Mouse (Mus musculus): ENCODE data around the gene Dnajc16.
"Not testable (repeated sequence)": the region's sequence is repeated elsewhere in the genome, so short reads cannot be mapped to it uniquely, and the experiment has no call there.

Dnajc16 gene

DNA sequence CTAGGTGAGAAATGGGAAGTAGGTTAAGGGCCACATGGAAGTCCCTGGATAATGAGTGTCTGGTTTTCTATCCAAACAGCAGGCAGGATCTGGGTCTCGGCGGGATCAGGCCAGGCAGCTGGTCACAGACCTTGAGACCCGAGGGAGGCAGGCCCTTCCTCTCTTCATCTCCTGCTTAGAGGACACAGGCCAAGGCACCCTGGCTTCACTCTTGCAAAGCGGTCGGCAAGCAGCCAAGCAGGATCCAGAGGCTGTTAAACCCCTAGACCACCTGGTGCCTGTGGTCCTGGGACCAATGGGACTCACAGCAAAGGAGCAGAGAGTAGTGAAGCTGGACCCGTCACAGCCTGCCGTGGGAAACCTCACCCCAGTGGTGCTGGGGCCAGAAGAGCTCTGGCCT, 5.6 kb upstream of the Dnajc16 start:
- in situ Hi-C loops (cut with MboI, MseI) = no loop called here

DNA sequence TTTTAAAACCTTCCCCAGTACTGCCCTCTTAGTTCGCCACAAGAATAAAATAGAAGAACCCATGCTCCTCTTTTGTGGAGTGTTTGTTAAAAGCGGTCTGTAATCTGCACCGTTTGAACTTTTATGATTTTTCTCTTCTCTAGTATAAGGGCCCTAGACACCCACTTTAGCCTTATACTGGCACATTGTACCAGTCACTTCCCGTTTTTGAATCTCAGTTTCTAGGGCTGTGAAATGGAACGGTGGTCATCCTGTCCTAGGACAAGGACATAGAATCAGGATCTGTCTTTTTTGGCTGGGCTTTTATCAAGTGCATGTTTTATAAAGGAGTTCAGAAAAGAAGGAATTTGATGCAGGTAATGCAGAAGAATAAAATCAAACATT, 3.4 kb upstream of the Dnajc16 start:
- in situ Hi-C loops (cut with MboI, MseI) = no loop called here

DNA sequence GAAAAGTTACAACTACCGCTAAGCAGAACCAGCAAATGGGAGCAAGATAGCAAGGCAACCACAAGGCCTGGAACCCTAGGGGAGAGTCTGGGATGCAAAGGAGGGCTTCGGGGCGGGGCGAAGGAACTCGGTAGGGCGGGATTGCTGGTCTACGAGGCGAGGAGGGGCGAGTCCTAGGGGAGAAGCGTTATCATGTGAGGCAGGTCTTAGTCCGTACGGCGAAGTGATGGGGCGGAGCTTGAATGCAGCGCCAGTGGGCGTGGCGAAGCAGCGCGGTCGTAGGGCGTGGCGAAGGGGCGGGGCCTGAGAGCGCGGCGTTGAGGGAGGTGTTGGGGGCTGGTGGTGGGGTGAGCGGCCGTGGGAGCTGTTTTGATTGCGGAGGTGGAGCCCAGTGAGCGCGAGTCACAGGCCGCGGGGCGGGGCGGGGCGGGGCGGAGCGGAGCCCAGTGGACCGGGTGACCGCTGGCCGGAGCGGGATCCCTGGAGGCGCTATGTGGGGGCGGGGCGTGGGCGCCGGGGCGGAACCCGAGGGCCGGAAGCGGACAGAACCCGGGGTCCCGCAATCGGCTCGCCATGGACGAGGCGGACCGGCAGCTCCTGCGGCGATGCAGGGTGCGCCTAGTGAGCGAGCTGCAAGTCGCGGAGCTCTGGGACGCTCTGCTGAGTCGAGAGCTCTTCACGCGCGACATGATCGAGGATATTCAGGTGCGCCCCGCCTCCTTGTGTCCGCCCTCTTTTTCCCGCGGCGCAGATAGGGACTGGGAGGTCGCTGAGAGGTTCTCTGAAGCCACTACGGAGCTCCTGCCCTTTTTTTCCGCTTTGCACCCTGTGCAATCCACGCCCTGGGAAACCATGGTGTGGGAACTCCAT, 2.8 kb upstream of the Dnajc16 start, which contains the start of gene Casp9:
Gene Casp9 (plus strand): TSS at position 331 of the 870 bp plus-strand sequence.
- in situ Hi-C loops (cut with MboI, MseI) = no loop called here

DNA sequence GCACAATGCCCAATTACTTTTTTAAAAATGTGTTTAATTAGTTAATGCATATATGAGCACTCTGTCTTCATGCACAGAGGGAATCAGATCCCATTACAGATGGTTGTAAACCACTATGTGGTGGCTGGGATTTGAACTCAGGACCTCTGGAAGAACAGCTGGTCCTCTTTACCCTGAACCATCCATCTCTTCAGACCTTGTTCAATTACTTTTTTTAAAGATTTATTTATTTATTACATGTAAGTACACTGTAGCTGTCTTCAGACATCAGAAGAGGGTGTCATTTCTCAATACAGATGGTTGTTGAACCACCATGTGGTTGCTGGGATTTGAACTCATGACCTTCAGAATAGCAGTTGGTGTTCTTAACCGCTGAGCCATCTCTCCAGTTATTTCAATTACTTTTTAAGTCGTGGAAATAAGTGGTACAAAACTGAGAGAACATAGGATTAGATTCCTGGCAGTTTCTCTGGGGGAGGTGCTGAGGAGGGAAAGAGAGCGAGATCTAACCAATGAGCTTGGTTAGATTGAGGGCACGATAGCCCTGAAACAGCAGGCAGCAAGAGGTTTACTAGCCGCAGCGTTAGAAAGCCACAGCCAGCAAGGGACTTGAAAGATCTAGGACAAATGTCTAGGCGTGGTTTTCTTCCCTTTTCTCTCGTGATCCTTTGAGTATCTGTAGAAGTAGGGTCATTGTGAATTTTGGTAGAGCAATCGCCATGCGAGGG, 2.0 kb upstream of the Dnajc16 start:
- in situ Hi-C loops (cut with MboI, MseI) = no loop called here

DNA sequence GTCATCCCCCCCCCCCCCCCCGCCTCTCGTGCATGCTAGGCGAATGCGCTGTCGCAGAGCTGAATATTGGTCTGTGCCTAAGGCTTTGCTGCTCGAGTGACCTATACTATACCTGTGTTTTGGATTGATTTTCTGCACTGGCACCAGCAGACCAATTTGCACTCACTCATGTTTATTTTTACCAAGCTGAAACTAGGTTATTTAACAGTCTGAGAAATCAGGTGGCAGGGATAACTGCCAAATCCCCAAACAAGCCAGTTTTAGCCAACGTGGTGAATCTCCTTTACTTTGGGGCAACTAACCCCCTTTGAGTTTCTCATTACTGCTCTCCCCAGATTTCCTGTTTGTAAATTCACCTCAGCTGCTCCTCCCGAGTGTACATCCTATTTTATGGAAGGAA, 1.2 kb upstream of the Dnajc16 start:
- in situ Hi-C loops (cut with MboI, MseI) = no loop called here

DNA sequence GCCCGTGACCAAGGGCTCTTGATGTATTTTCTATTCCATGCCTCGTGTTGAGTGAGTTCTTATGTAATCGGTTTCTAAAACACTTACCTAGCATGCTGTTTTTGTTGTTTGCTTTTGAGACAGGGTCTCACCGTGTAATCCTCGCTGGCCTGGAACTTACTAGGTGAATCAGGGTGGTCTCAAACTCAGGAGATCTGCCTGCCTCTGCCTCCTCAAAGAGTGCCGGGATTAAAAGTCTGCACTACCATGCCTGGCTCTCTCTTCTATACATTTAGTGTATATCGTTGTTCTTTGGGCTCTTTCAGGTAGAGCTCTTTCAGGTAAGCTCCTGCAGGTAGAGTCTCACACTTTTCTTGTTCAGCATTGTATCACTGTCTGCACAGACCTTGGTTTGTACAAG, 755 bp upstream of the Dnajc16 start:
- in situ Hi-C loops (cut with MboI, MseI) = no loop called here

DNA sequence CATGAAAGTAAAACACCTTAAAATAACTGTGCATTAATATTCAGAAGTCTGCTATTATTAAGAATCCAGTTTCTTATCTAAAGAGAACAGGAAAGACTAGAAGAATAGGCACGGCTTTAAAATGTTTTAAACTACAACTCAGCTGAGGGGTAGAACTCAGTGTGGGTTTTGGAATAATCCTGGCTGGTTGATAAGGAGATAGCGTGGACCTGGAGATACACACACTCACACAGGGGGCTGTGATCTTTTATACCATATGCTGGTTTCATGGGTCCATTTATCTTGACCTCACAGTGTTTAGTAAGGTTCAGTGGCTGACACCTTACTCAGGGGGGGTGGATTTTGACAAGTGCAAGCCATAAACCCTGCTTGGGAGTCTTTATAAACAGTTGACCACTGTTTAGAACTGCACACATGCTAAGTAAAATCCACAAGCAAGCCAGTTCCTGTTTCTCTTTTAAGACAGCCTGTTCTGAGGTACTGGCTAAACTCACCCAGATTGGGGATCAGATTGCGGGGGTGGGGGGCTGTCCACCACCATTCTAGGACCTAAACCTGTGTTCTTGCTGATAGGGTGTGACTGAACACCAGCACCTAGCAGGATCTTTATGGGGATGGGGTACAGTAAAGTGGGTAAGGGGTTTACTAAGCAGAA, 1.0 kb downstream of the Dnajc16 start:
- in situ Hi-C loops (cut with MboI, MseI) = no loop called here

DNA sequence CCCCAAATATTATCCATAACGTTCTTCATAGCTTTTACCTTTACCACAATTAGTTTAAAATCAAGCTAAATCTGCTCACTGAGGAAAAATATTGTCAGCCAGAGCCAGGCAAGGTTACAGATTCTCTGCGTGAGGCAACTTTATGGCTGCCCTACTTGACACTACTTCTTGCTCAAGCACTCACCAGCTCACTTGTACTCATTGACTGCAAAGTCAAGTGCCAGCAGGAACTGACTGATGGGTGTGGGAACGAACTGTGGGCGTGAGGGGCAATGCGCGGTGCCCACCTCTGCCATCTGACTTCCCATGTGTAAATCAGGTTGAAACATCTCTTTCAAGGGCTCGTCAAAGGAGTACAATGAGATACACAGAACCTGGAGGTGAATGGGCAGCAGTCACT, 3.3 kb downstream of the Dnajc16 start:
- in situ Hi-C loops (cut with MboI, MseI) = no loop called here

DNA sequence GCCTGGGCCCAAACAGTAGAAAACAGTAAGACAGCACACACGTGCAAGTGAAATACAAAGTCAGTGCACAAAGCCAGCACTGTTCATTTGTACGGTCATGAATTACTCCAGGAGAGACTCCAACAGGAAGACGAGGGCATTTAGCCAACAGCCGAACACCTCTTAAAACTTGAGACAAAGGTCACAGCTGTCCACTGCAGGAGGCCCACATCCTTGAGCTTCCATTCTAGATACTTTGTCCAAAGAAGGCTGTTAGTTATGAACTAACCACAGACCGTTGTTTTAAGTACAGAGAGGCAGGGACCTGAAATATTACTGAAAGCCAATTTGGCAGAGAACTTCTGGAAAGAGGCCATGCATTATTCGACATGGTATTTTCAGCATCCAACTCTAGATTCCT, 3.7 kb downstream of the Dnajc16 start:
- in situ Hi-C loops (cut with MboI, MseI) = no loop called here

DNA sequence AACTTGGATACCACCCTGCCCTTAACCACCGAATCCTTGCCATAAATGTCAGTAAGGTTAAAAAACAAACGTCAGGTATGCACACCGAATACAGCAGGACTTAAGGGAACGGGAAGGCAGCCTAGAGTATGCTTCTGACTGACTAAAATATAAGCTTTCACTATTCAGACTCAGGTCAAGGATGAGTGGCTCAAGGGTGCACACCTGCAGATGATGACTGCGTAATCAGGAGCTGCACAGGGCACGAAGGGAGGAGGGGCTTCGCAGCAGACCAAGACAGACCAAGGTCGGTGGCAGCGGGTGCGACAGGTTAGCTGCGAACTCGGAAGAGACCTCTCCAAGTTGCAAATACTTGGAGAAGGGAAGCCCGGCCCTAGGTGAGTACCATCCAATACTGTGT, 4.6 kb downstream of the Dnajc16 start:
- in situ Hi-C loops (cut with MboI, MseI) = no loop called here

DNA sequence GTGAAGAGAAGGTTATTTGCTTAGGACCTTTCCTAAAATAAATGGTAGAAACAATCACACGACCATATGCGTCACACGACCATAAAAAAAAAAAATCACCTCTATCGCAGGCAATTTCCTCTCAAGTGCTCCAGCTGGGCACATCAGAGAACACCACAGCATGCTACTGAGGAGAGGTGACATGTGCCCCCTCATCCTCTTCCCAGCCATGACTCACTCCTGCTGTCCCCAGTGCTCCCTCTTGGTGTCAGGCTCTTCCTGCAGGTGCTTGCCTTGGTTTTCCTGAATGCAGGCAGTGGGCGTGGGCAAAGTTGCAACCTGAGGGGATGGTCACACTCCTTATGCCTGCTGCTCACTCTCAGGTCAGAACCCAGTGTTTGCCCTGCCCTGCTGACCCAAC, 5.9 kb downstream of the Dnajc16 start:
- in situ Hi-C loops (cut with MboI, MseI) = loop anchor here (5.0 kb wide), 1 partner anchor 48 kb away; no protein-coding TSS in a partner anchor

DNA sequence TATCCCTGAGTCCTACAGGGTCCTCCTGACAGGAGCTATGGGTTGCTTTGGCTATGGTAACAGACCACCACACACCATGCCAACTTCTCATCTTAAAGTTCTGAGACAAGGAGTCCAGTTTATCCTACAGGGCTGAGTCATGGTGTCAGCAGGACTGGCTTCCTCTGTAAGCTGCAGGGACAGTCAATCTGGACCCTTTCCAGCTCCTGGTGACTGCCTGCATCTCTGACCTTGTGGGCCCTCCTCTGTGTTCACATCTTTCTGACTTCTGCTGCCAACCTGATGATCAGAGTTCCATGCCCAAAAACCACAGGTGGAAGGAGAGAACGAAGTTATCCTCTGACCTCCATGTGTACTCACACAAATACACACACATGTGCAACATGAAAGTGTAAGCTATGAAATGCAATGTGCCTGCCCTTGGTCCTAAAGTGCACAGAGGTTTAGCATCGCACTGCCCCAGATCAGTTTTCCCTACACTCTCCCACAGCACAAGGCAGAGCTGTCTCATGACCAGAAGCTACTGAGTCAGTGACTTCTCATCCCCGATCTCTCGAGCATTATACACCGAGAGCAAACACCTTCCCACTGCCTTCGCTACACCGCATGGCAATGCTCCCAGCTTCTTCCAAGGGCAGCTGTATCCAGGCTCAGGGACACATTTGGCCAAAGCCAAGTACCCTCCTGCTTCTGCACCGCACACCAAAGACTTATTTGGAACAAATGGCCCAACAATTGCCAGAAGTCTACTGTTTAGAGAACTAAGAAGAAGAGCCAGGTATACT, 9.3 kb downstream of the Dnajc16 start:
- in situ Hi-C loops (cut with MboI, MseI) = loop anchor here (5.0 kb wide), 1 partner anchor 44 kb away; no protein-coding TSS in a partner anchor

DNA sequence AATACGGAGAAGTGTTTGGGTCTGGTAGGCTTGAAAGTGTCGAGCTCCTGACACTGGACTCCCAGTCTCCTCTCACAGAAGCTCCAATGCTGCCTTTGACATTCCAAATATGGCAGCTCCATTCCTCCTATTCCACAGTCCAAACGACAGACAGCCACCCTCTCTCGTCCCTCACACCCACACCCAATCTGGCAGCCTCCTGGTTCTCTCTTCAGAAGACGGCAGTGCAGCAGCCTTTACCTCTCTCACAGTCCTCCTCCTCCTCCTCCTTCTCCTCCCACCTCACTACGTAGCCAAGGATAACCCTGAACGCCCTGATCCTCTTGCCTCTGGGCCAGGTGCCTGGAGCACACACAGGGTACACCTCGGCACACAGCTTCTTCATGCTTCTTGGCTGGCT, 10.9 kb downstream of the Dnajc16 start:
- in situ Hi-C loops (cut with MboI, MseI) = loop anchor here (5.0 kb wide), 1 partner anchor 43 kb away; no protein-coding TSS in a partner anchor

DNA sequence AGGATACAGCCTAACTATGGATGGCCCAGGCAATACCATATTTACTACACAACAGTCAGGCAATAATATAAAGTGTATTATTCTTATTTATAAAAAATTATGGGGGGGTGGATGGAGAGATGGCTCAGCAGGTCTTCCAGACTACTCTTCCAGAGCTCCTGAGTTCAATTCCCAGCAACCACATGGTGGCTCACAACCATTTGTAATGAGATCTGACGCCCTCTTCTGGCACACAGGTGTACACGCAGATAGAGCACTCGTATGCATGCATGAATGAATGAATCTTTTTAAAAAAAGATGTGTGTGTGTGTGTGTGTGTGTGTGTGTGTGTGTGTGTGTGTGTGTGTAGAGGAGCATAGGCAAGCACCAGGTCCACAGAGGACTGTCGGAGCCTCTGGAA, 17.7 kb downstream of the Dnajc16 start:
- in situ Hi-C loops (cut with MboI, MseI) = not testable (repeated sequence)

DNA sequence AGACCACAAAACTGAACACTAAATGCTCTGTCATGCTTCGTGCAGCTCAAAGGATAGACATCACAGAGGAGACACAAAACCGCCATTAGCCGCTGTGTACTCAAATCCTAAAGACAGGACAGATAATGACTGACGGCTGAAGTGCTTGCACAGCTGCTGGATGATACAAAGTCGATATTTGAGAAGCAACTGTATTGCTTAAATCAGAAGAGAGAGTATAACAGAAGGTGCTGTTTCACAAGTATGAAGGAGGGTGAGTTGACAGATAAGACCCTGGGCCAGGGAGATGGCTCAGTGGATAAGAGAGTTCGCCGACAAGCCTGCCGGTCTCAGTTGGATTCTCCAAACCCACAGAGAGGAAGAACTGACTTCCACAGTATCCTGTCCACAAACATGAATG, 18.9 kb downstream of the Dnajc16 start:
- in situ Hi-C loops (cut with MboI, MseI) = no loop called here

DNA sequence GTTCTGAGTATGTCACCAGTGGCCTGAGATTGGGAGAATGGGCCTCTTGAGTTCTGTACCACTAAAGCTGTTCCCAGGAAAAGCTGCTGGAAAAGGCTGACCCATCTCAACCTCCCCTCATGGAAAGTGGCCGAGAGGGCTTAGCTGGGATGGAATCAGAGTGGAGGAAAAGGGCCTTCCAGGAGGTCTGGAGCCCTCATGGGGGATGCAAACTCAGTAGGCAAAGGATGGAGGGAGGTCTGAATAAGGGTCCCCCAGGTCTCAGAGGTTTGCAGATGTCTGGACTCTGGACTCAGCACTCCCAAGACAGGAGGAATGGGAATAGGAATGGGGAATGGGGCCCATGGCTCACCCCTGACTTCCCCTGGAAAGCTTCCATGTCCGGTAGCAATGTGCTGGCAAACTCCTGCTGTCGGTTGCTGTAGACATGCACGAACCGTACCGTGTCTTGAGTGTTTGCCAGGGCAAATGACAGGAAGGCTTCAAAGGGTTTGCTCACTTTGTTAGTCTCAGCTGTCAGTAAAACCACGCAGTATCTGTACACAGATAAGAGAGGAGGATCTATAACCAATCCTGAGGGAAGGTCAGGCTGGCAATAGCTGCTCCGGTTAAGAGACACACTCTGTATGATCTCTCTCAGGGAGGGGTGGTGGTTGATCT, 21.1 kb downstream of the Dnajc16 start:
- in situ Hi-C loops (cut with MboI, MseI) = no loop called here

DNA sequence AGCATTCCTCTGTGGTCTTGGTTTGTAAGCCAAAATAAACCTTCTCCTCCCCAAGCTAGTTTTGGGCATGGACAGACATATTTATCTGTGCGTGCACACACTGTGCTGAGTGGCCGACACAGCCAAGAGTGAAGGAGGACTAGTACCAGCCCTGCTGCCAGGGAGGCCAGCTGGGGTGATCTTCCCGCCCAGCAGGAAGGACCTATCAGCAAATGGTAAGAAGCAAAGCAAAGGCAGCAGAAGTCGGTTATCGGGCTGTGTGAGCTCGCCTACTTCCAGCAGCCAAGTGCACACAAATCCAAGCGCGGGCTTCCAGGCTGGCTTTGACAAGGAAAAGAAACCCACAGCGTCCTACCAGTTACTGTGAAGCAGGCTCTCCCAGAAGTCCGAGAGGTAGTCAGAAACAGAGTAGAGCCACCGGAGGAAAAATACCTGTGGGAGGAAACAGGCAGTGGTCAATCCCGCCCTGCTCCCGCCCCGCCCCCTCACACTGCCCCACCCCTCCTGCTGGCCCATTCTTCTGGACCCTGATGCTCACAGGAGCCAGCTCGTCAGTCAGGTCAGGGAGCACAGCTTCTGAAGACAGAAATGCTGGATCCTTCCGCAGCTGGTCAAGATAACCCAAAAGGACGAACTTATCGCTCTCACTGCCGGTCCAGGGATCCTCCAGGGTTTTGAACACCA, 23.2 kb downstream of the Dnajc16 start:
- in situ Hi-C loops (cut with MboI, MseI) = no loop called here

DNA sequence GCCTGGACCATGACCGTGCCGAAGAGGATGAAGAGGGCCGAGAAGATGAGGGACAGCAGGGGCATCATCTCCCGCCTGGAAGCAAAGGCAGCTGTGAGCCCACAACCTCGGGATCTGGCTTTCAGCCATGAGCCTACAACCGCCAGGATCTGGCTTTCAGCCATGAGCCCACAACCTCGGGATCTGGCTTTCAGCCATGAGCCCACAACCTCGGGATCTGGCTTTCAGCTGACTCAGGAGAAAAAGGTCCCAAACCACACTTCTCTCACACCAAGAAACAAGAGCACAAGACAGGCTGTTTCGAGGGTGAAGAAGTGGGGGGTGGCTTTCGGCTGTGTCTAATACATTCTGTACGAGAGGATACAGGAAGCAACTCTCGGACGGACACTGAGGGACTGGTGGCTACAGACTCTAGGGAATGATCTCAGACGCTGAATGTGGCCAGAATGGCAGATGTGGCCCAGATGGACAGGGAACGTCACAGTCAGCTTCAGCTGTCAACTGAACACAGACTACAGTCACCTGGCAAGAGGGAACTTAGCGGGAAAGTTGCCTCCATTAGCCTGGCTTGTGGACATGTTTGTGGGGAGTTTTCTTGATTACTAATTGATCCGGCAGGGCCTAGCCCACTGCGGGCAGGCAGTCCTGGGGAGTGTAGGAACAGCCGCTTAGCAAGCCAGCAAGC, 23.9 kb downstream of the Dnajc16 start:
- in situ Hi-C loops (cut with MboI, MseI) = no loop called here

DNA sequence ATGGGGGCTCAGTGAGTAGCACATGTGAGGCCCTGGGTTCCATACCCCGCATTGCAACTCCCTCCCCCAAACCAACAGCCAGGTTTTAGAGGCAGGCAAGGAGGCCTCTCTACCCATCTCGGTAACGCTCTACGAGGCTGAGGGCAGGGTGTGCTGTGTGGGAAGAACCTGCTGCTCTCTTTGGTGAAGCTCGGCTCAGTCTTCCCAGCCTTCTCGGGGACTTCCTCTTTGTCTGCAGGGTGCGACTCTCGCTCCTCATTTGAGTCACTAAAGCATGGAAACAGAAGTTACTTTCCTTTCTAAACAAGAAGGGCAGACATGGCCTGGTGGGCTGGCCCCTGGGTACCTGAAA, 24.4 kb downstream of the Dnajc16 start:
- in situ Hi-C loops (cut with MboI, MseI) = no loop called here

DNA sequence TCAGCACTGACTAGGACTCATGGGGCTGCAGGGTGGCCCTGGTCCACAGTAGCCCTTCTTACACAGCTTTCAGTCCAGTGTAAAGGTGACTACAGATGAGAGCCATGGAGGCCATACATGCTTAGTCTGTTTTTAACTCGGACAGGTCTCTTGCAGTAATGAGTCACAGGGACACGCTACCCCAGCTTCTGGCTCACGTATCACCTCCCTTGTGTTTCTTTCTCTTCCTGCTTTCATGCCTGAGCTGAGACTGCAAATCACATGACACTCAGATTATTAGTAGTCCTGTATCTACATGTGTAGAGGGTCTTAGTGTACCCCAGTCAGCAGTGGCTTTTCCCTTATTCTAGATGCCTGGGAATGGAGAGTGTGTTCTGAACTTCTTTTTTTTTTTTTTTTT, 25.7 kb downstream of the Dnajc16 start:
- in situ Hi-C loops (cut with MboI, MseI) = no loop called here

Measured in T-helper 2 cell (primary cell).